Mouse (Mus musculus): ENCODE measurements around the gene Zswim4. TPM values are rescaled to one million over a fixed set of nuclear protein-coding genes. Genes with fewer than 3 reads are reported as not detected.

The Zswim4 gene
- polyA plus RNA-seq, 1 experiment from 2014 or later = 47.4 TPM

DNA sequence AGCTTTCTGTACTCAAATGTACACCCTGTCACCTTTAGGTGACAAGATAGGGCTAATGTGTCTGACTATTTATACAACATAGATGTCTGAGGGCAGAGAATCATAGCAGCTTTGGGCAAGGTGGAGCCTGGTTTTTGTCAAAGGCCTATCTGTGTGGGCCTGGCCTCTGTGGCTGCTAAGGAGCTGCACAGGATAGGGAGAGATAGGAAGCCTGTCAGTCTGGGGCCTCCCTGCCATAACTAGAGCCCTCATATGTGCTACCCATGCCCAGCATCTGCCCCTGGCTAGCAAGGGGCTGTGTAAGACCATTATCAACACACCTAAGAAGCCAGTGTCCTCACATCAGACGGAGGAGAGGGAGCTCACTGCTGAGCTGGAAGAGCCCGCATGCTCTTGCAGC is 69.2 kb downstream of the Zswim4 start:
- ATAC-seq = no peak
- 90% methylated on average over 2 of the region's 2 CpGs for WGBS
- no peaks in the 10 kb centered on the region for H3K9me3 ChIP-seq
- no peak overlapping the region for H3K4me3 ChIP-seq (replicated peaks)
- H3K27ac ChIP-seq = no peak overlapping the region
- no peaks in the 10 kb centered on the region for H3K27me3 ChIP-seq
- H3K36me3 ChIP-seq = peaks cover 29% of the 10 kb centered on the region
- H3K4me1 ChIP-seq (replicated peaks) = no peaks in the 10 kb centered on the region
- no peak overlapping the region; the same call in 1 of the 2 replicates for H3K9ac ChIP-seq (replicated peaks)
- no peak overlapping the region for H3K4me2 ChIP-seq (replicated peaks)

MicroRNA genes within 50 kb of the gene (microRNA counts, 519-probe panel; counts per million panel counts)
- 3,934 counts per million, percentile 73 among the panel's probes with 10 or more counts for microRNA mmu-miR-181c
- 4,482 counts per million, percentile 81 among the panel's probes with 10 or more counts for microRNA mmu-miR-23a
- 5,010 counts per million, percentile 87 among the panel's probes with 10 or more counts for microRNA mmu-miR-27a

Small RNA genes within 50 kb of the gene (microRNA-seq; reads per million reads assigned to microRNA genes)
- 18,802 reads per million, percentile 97 among the genes with 10 or more reads in this experiment for gene Mir181c
- gene Mir181d = 9,842 reads per million, percentile 96 among the genes with 10 or more reads in this experiment
- 3,346 reads per million, percentile 87 among the genes with 10 or more reads in this experiment for gene Mir23a
- not detected for gene Mir24-2
- 48.2 reads per million, percentile 45 among the genes with 10 or more reads in this experiment for gene Mir27a
- not detected for gene Mir3074-2

Other genes with a start within 250 kb of the Zswim4 start
- 7.7 and 8.7 TPM in 2 replicates for gene Samd1, start 239.4 kb downstream of the Zswim4 start, polyA plus RNA-seq (2015; fragmentation: Nextera tagmentation; extraction: Ambion mirVana)
- 0.26 and 0.89 TPM in 2 replicates for gene 1700067K01Rik, start 235.6 kb downstream of the Zswim4 start, polyA plus RNA-seq (2015; fragmentation: Nextera tagmentation; extraction: Ambion mirVana)
- gene 2210011C24Rik, start 224.9 kb downstream of the Zswim4 start, polyA plus RNA-seq (2015; fragmentation: Nextera tagmentation; extraction: Ambion mirVana) = 0.19 TPM in 1 of 2 replicates, not detected in the other
- 2.0 and 3.4 TPM in 2 replicates for gene Palm3, start 215.6 kb downstream of the Zswim4 start, polyA plus RNA-seq (2015; fragmentation: Nextera tagmentation; extraction: Ambion mirVana)
- 0.23 and 0.26 TPM in 2 replicates for gene Il27ra, start 194.5 kb downstream of the Zswim4 start, polyA plus RNA-seq (2015; fragmentation: Nextera tagmentation; extraction: Ambion mirVana)
- not detected in 2 replicates for gene Rln3, start 192.1 kb downstream of the Zswim4 start, polyA plus RNA-seq (2015; fragmentation: Nextera tagmentation; extraction: Ambion mirVana)
- gene Gm10643, start 171.9 kb downstream of the Zswim4 start, polyA plus RNA-seq (2015; fragmentation: Nextera tagmentation; extraction: Ambion mirVana) = 1.8 and 2.1 TPM in 2 replicates
- gene Rfx1, start 170.2 kb downstream of the Zswim4 start, polyA plus RNA-seq (2015; fragmentation: Nextera tagmentation; extraction: Ambion mirVana) = 9.8 and 10.0 TPM in 2 replicates
- 21.0 and 23.3 TPM in 2 replicates for gene Dcaf15, start 132.3 kb downstream of the Zswim4 start, polyA plus RNA-seq (2015; fragmentation: Nextera tagmentation; extraction: Ambion mirVana)
- gene Podnl1, start 111.1 kb downstream of the Zswim4 start, polyA plus RNA-seq (2015; fragmentation: Nextera tagmentation; extraction: Ambion mirVana) = 0.44 and 0.57 TPM in 2 replicates
- gene Cc2d1a, start 89.1 kb downstream of the Zswim4 start, polyA plus RNA-seq (2015; fragmentation: Nextera tagmentation; extraction: Ambion mirVana) = 24.5 and 24.7 TPM in 2 replicates
- 2.3 and 2.7 TPM in 2 replicates for gene 4930432K21Rik, start 89.0 kb downstream of the Zswim4 start, polyA plus RNA-seq (2015; fragmentation: Nextera tagmentation; extraction: Ambion mirVana)
- gene Nanos3, start 51.8 kb downstream of the Zswim4 start, polyA plus RNA-seq (2015; fragmentation: Nextera tagmentation; extraction: Ambion mirVana) = 8.8 and 11.6 TPM in 2 replicates
- 261 and 273 TPM in 2 replicates for gene D8Ertd738e, start 12.7 kb upstream of the Zswim4 start, polyA plus RNA-seq (2015; fragmentation: Nextera tagmentation; extraction: Ambion mirVana)
- gene Mri1, start 20.3 kb upstream of the Zswim4 start, polyA plus RNA-seq (2015; fragmentation: Nextera tagmentation; extraction: Ambion mirVana) = 49.7 and 57.5 TPM in 2 replicates
- 22.3 and 24.0 TPM in 2 replicates for gene Ccdc130, start 33.3 kb upstream of the Zswim4 start, polyA plus RNA-seq (2015; fragmentation: Nextera tagmentation; extraction: Ambion mirVana)
- gene Cacna1a, start 151.4 kb upstream of the Zswim4 start, polyA plus RNA-seq (2015; fragmentation: Nextera tagmentation; extraction: Ambion mirVana) = 18.6 and 19.0 TPM in 2 replicates

All from midbrain, embryonic 13.5 days (tissue).